Mouse (Mus musculus): Measurements from ENCODE around the gene Aurkaip1.
A peak's percentile ranks its signal among the peaks of the same experiment; 100 is the strongest.

The Aurkaip1 gene

DNA sequence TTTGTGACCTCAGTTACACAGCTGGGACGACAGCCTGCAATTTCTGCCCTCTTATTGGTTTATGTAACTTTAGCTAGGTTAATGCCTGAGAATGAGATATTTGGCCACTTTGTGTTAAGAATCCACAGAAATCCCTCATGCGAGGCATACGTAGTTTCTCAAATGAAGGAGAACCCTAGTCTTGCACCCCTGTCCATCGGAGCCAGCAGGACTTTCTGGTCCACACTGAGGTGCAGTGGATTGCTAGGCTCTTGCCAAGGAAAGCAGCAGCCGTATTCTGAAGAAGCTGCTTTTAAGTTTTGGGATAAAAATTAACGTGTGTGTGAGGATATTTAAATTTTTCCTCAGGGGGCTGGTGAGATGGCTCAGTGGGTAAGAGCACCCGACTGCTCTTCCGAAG is 476 bp upstream of the Aurkaip1 start:
- no peak for DNase-seq

DNA sequence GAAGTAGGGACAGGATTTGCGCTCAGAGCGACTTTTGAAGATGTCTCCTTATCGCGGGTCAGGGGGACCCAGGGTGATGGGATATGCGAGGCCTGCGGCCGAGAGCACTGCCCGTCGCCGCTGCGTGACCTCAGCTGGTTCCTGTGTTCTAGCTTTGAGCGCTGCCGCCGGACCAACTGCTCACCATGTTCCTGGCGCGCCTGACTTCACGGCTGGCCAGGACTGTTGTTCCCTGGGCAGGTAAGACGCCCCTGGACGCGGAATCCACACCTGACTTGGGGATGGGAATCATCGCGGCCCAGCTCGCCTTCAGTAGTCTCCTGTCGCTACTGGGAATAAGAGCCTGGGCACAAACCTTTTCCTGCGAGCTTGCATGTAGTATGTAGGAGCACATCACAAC is 759 bp downstream of the Aurkaip1 start:
- no peak for DNase-seq

GRCm38 (mm10) chr4:155832321-155832720 is 1.2 kb downstream of the Aurkaip1 start:
- DNase-seq = no peak

- DNase-seq = no peak
Observed at GRCm38 (mm10) chr4:155833234-155833633, 2.2 kb downstream of the Aurkaip1 start.

- peak; percentile 88 for DNase-seq
Observed at GRCm38 (mm10) chr4:155833836-155834235, 2.8 kb downstream of the Aurkaip1 start.

GRCm38 (mm10) chr4:155837404-155838010 is 6.4 kb downstream of the Aurkaip1 start:
- DNase-seq = peak; percentile 55 to 71

- DNase-seq = peak; percentile 46 to 77
Observed at GRCm38 (mm10) chr4:155838187-155839153, 7.4 kb downstream of the Aurkaip1 start.

DNA sequence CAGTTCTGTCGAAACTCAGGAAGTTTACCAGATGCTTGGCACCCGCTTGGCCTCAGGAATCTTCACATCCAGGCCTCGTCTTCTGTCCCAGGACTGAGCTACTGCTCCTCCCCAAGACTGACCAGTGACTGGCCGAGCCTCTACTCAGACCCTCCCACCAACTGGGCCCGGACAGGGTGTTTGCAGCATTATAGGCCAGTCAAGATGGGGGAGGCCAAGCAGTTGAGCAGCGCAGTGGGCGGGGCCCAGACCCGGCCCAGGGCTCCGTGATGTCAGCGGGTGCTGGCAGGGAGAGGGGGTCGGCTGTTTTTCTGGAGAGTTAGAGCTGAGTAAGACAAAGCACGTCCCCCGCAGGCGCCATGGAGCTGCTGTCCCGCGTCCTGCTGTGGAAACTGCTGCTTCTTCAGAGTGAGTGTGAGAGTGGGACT is 8.4 kb downstream of the Aurkaip1 start, which contains the start of gene Mxra8:
Mxra8 (plus strand) TSS at position 198 of the 428 bp plus-strand sequence.
- DNase-seq = peak; percentile 90 to 97

DNA sequence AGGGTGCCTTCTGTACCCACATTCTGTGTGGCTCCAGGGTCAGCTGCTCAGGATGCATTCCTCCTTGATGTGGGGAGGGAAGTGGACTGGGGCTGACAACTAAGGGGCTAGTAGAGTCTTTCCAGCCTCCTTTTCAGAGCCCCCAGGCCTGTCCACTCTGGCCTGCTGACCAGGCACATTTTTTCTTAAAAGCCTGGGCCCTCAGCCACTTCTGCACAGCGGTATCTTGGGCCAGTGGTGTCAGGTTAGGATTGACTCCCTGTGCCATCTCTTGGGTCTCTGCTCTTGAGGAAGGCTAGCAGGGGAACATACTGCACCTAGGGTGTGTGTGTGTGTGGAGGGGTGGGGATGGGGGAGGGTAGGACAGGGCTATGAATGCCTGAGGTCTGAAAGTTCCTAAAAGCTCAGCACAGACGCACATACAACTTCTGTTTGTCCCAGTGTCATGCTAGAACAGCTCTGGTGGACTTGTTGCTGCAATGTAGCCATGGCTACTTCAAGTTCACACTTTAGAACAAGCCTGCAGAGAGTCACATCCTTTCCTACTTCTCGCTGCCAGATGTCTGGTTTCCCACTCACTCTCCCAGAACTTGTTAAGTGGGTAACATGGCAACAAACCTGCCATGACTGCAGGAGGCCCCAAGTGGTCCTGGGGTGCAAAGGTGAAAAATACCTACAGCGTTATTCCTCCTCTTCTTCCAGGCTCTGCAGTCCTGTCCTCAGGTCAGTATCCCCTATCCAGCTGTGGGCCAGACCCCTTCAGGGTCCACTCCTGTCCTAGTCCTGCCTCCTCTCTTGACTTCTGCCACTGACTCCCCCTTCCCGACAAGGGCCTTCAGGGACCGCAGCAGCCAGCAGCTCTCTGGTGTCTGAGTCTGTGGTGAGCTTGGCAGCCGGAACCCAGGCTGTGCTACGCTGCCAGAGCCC is 9.3 kb downstream of the Aurkaip1 start:
- DNase-seq = peak in 1 of 2 experiments; percentile 42

GRCm38 (mm10) chr4:155841003-155841454 is 10.0 kb downstream of the Aurkaip1 start:
- peak; percentile 80 to 85 for DNase-seq

GRCm38 (mm10) chr4:155841651-155842270 is 10.7 kb downstream of the Aurkaip1 start:
- DNase-seq = peak in 1 of 2 experiments; percentile 37

DNA sequence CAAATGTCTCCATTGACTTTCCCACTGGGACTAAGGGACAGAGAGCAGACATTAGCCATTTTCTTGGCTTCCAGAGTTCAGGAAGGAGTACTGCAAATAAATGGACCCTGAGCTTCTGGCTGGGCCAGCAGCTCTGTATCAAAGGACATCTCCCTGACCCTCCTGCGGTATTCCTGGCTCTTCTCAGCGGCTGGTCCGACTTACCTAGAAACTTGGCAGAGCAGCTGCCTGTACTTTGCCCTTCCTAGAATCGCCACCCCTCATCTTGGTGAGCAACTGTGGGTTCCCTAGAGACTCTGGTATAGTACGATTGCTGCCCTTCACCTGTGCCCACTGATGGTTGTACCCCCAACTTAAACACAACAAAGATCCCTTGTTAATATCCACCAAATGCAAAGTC is 12.2 kb downstream of the Aurkaip1 start:
- DNase-seq = peak in 1 of 2 experiments; percentile 9

DNA sequence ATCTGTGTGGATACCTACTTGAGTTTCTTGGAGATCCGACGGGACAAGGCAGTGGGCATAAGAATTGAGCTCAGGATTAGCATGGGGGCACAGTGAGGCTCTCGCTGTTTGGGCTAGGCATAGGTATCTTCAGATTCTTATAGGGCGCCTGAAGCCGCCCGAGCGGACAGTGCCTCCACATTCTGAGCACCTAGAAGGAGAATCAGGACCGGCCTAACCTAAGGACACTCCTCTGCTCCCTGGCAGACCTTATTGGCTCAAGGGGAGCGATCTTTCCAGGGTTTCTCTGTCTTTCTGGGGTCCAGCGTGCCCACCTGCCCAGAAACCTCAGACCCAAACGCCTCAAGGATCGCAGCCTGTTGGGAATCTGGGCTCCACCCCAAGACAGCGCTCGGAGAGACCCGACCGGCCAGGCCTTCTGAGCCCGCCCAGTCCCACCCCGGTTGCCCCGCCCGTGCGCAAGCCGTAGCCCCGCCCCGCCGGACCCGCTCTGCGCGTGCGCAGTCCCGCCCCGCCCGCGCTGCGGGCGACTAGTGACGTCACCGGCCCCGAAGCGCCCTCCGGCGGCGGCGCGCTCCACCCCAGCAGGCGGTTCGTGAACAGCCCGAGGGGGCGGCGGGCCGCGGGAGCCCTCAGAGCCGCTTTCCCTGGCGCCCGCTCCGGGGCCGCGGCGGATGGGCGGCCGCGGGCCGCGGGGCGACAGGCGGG is 16.0 kb downstream of the Aurkaip1 start, which contains the start of gene Dvl1:
Dvl1 (plus strand) TSS at position 532 of the 708 bp plus-strand sequence.
- peak; percentile 95 to 98 for DNase-seq

- DNase-seq = peak in 1 of 2 experiments; percentile 57
Observed at GRCm38 (mm10) chr4:155847591-155848352, 16.7 kb downstream of the Aurkaip1 start.

- DNase-seq = peak in 1 of 2 experiments; percentile 20
Observed at GRCm38 (mm10) chr4:155848434-155849095, 17.5 kb downstream of the Aurkaip1 start.

- no peak for DNase-seq
Observed at GRCm38 (mm10) chr4:155849391-155849790, 18.3 kb downstream of the Aurkaip1 start.

- DNase-seq = no peak
Observed at GRCm38 (mm10) chr4:155849792-155850451, 18.9 kb downstream of the Aurkaip1 start.

GRCm38 (mm10) chr4:155851368-155851767 is 20.3 kb downstream of the Aurkaip1 start:
- no peak for DNase-seq

DNA sequence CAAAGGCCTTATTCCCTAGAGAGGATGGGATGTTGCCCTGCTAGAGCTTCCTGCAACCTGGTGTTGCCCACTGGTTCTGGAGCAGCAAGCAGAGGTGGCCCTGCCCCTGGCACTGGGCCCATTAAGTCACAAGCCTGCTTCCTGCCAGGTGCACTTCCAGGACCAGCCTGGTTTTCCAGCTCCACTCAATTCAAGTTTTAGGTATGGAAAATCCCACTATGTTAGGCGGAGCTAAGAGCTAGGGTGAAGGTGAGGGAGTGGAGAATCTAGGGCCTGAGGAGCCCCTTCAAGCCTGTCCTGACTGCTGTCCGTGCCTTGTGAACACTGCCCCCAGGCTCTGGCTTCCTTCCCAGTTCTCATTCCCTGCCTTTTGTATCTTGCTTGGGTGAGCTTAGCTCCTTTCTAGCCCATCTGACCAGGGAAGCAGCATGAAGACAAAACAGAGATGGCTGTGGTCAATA is 20.9 kb downstream of the Aurkaip1 start:
- peak; percentile 28 to 62 for DNase-seq

All from lung, postnatal 4 days (tissue).